Mouse (Mus musculus): Measurements from ENCODE around the gene Hoxb6. TPM values are rescaled to one million over a fixed set of nuclear protein-coding genes. Genes with fewer than 3 reads are reported as not detected.

Gene Hoxb6
- polyA plus RNA-seq, 1 experiment from 2014 or later = not detected

DNA sequence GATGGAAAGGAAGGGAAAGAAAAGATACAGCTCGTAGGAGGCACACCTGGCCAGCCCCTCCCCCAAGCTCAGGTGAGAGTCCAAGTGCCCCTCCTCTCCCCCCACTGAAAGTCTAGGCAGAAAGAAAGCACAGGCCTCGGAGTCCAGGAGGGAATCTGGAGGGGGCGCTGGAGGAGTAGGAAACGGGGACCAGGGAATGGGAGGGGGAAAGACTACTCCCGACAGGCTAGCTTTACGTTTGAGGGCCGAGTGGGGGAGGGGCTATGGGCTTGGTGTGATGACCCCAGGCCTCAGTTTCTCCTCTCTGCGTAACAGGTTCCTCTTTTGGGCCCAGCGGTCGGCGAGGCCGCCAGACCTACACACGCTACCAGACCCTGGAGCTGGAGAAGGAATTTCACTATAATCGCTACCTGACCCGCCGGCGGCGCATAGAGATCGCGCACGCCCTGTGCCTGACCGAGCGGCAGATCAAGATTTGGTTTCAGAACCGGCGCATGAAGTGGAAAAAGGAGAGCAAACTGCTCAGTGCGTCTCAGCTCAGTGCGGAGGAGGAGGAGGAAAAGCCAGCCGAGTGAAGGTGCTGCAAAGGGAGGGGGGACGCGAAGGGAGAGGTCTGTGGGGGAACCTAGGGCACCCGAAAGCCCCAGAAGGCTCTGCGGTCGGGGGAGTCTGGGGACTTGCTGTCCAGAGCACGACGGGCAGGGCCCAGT, 8.2 kb downstream of the Hoxb6 start:
- Histone ChIP-seq H3K4me1 (no peaks in the 10 kb centered on the region), H3K9me3 (no peaks in the 10 kb centered on the region), H3K36me3 (no peaks in the 10 kb centered on the region), H3K9ac (no peak overlapping the region), H3K27me3 (peaks cover 100% of the 10 kb centered on the region), H3K4me2 (replicated peaks) (no peak overlapping the region), H3K4me3 (no peak overlapping the region), H3K27ac (no peak overlapping the region)
- 1% methylated on average over 35 of the region's 35 CpGs for WGBS
- no peak for ATAC-seq (ENCODE audit: insufficient number of reproducible peaks, insufficient read depth, low FRiP score, low TSS enrichment)

DNA sequence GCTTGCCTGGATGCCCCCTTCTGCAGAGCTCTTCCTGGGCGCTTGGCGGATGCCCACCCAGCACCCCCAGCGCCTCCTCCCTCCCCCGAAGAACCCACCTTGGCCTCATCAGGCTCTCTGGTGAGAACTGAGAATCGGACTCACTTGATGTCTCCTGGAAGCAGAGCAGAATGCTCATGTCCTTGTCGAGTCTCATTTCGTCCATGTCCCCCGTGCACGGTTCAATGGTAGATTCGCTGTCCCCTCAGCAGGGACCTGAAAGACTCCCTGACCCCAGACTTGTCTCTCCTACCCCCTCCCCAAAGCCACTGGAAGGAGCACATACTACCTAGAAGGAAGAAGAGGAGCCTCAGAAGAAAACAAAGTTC, 8.8 kb downstream of the Hoxb6 start:
- no peak overlapping the region for H3K9ac ChIP-seq
- no peak overlapping the region for H3K4me2 ChIP-seq (replicated peaks)
- no peaks in the 10 kb centered on the region for H3K4me1 ChIP-seq

DNA sequence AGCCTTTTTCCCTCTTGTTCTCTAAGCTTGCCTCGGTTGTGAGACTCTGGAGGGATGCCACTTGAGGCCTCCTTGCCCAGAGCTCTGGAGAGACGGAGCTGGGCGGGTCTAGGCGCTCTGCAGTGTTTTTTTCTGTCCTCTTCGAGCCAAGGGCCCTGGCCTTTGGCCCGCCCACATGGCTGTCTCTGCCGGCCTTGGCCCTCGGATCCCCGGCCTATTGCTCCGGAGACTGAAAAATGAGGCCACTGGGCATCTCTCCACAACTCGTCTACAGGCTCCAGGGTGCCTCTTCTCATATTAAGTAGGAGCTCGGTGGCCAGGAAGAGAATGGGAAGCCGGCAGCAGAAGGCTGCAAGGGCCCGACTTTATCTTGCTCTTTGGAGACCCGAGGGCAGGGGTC, 9.6 kb downstream of the Hoxb6 start:
- H3K4me1 ChIP-seq = no peaks in the 10 kb centered on the region
- H3K4me3 ChIP-seq = no peak overlapping the region
- no peak for ATAC-seq (ENCODE audit: insufficient number of reproducible peaks, insufficient read depth, low FRiP score, low TSS enrichment)
- WGBS = under 1% methylated on average over 15 of the region's 15 CpGs
- no peak overlapping the region for H3K27ac ChIP-seq
- H3K27me3 ChIP-seq = peaks cover 100% of the 10 kb centered on the region
- no peak overlapping the region for H3K4me2 ChIP-seq (replicated peaks)
- no peak overlapping the region for H3K9ac ChIP-seq
- H3K36me3 ChIP-seq = no peaks in the 10 kb centered on the region
- no peaks in the 10 kb centered on the region for H3K9me3 ChIP-seq

More for the DNA sequence above, 8.8 kb downstream of the Hoxb6 start:
- 1% methylated on average over 10 of the region's 10 CpGs for WGBS
- Histone ChIP-seq H3K4me3 (no peak overlapping the region), H3K27me3 (peaks cover 100% of the 10 kb centered on the region), H3K9me3 (no peaks in the 10 kb centered on the region), H3K27ac (no peak overlapping the region), H3K36me3 (no peaks in the 10 kb centered on the region)
- ATAC-seq (ENCODE audit: insufficient number of reproducible peaks, insufficient read depth, low FRiP score, low TSS enrichment) = no peak

DNA sequence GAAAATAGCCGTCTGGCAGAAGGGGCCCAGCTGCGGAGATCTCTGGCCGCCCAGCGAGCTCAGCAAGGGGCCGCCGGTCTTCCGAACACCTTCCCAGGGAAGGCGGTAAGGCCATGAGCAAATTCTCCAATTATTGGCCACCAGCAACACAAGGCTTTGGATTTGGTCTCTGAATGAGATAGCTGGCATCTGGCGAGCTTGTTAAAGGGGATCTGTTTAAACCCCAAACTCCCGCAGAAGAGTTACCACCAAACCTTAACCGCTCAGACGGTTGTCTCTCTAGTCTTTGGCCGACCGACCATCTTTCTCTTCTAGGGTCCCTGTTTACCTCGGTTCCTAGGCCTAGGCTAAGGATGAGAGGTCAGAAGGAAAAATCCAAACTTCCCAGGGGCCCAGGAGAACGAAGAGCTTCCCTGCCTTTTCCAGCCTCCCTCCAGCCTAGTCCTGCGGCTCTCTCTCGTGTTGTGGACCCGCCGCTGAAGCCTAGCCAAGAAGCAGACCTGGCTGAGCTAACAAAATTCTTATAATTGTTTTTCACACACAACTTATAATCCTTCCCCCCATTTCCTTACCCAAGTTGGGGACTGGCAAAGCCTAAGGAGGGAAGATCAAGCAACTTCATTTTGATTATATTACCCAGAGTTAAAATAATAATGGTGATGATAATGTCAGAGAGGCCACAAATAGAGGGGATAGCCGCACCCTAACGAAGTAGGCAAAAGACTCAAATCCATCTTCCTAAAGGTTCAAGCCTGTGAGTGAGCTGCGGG, 10.3 kb downstream of the Hoxb6 start:
- no peak overlapping the region for H3K4me3 ChIP-seq
- no peaks in the 10 kb centered on the region for H3K9me3 ChIP-seq
- 4% methylated on average over 23 of the region's 23 CpGs for WGBS
- H3K4me2 ChIP-seq (replicated peaks) = no peak overlapping the region
- no peaks in the 10 kb centered on the region for H3K4me1 ChIP-seq
- ATAC-seq (ENCODE audit: insufficient number of reproducible peaks, insufficient read depth, low FRiP score, low TSS enrichment) = no peak
- no peak overlapping the region for H3K9ac ChIP-seq
- no peaks in the 10 kb centered on the region for H3K36me3 ChIP-seq
- no peak overlapping the region for H3K27ac ChIP-seq
- H3K27me3 ChIP-seq = peaks cover 100% of the 10 kb centered on the region

DNA sequence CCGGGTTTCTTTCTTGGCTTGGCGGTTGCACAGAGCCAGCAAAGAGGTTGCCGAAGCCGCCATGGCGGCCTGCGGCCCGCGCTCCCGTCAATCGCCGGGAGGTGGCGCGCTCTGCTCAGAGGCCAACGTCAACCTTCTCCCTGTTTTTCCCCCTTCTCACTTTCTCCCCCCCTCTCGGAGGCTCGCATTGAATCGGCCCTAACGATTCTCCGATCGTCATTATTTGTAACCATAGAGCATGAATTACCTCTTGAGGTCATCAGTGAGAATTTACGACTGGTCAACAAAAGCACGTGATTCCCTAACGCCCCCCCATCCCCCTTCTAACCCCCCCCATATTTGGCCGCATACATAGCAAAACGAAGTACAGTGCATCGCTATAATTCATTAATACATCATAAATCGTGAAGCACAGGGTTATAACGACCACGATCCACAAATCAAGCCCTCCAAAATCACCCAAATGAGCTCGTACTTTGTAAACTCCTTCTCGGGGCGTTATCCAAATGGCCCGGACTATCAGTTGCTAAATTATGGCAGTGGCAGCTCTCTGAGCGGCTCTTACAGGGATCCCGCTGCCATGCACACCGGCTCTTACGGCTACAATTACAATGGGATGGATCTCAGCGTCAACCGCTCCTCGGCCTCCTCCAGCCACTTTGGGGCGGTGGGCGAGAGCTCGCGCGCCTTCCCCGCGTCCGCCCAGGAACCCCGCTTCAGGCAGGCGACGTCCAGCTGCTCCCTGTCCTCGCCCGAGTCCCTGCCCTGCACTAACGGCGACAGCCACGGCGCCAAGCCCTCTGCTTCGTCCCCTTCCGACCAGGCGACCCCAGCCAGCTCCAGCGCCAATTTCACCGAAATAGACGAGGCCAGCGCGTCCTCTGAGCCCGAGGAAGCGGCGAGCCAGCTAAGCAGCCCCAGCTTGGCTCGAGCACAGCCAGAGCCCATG, 11.1 kb downstream of the Hoxb6 start, which contains the start of gene Hoxb5:
Gene Hoxb5 (plus strand): TSS at position 186 of the 949 bp plus-strand sequence.
- Histone ChIP-seq H3K27ac (no peak within 1 kb of the TSS), H3K4me3 (peak within 1 kb of the TSS; percentile 12; the same call in 1 of the 2 replicates), H3K9ac (no peak within 1 kb of the TSS), H3K9me3 (no peaks in the 10 kb centered on the region), H3K36me3 (no peaks in the 10 kb centered on the region), H3K4me1 (no peaks in the 10 kb centered on the region), H3K4me2 (replicated peaks) (peak within 1 kb of the TSS; percentile 23; the same call in 1 of the 2 replicates), H3K27me3 (peaks cover 100% of the 10 kb centered on the region)
- no peak for ATAC-seq (ENCODE audit: insufficient number of reproducible peaks, insufficient read depth, low FRiP score, low TSS enrichment)
- WGBS = 1% methylated on average over 69 of the region's 69 CpGs

DNA sequence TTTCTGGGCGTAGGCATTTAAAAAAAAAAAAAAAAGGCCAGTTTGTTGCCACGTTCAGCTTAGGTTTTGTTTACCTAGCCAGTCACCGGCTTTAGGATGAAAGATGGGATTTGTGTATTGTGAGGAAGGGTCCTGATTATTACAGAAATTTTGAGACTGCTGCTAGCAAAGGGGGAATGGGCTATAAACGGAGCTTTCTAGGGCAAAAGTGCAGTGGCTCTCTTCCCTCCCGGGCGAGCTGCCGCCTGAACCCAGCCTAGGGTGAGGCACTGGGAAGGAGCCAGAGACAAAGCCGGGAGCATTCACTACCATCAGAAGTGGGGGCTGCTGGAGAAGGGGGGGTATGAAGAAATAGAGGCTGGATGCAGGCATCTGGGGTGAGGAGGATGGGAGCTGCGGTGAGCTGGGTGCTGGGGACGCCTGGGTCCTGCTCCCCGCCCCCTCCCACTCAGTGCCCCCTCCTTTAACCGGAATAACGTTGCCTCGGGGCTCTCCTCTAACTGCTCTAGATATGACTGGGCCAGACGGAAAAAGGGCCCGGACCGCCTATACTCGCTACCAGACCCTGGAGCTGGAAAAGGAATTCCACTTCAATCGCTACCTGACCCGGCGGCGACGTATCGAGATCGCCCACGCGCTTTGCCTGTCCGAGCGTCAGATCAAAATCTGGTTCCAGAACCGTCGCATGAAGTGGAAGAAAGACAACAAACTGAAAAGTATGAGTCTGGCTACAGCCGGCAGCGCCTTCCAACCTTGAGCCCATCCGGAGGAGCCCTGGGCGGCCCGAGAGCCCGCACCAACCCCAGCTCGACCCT, 12.3 kb downstream of the Hoxb6 start:
- Histone ChIP-seq H3K27ac (no peak overlapping the region), H3K27me3 (peaks cover 100% of the 10 kb centered on the region), H3K4me1 (no peaks in the 10 kb centered on the region), H3K9me3 (no peaks in the 10 kb centered on the region), H3K9ac (no peak overlapping the region), H3K4me3 (no peak overlapping the region), H3K36me3 (no peaks in the 10 kb centered on the region), H3K4me2 (replicated peaks) (no peak overlapping the region)
- 2% methylated on average over 38 of the region's 38 CpGs for WGBS
- ATAC-seq (ENCODE audit: insufficient number of reproducible peaks, insufficient read depth, low FRiP score, low TSS enrichment) = no peak

DNA sequence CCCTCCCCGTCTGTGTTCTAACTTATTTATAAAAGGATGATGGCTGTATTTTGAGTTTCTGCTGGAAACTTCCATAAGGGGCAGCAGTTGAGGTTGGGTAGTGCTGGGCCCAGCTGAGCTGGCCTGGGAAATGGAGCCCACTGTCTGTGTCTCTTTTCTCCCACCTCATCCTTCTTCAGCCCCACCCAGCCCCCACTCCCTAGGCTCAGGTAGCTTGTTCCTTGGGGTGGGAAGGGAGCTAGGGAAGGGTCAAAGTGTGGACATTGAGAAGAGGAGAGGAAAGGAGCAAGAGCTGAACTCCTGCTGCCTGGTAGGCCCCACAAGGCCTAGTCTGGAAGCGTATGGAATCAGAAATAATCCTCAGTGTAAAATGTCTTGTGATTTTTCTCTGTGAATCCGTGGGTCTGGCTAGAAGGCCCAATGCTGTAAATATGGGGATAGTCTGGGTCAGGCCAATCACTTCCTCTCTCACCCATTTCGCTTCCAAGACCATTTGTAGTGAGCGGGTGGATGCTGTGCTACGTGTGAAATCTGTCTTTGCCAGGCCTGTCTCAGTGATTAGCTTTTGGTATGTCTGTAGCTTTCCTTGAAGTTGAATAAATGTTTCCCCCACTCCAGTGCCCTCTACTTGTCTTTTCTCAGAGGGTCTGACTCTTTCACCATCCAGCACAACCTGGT, 13.4 kb downstream of the Hoxb6 start:
- H3K36me3 ChIP-seq = no peaks in the 10 kb centered on the region
- H3K9me3 ChIP-seq = no peaks in the 10 kb centered on the region
- no peak for ATAC-seq (ENCODE audit: insufficient number of reproducible peaks, insufficient read depth, low FRiP score, low TSS enrichment)
- no peak overlapping the region for H3K4me2 ChIP-seq (replicated peaks)
- H3K27me3 ChIP-seq = peaks cover 100% of the 10 kb centered on the region
- H3K27ac ChIP-seq = no peak overlapping the region
- no peaks in the 10 kb centered on the region for H3K4me1 ChIP-seq
- H3K4me3 ChIP-seq = no peak overlapping the region
- no peak overlapping the region for H3K9ac ChIP-seq
- 16% methylated on average over 6 of the region's 6 CpGs for WGBS

DNA sequence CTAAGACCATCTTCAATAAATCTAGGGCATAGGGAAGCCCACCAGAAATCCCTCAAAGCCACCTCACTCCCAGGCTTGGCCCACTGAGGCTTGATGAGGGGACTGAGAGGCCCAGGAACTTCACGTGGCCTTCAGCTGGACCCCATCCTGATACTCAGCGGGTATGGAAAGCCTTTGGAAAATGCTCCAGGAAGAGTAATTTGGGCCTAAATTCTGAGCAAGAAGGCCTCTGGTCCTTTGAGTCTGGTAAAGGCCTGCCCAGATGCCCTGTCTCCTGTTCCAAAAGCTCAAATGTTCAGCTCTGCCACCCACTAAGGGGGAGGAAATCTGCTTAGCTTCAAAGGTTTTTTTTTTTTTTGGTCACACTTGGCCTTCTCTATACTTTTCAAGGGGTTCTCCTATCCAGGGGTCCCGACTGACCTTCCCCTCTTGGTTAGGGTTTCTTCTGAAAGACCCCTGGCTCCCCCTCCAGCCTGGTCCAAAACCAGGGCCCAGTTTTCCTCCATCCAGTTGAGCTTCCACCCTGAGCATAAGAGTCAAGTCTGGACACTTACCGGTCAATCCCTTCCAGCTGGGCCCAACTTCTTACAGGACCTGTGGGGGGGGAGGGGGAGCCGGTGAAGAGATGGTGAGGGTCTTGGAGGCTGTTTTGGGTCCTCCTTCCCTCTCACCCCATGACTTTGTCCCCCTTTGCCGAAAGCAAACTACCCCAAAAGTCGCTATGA, 14.1 kb downstream of the Hoxb6 start:
- no peak overlapping the region for H3K4me2 ChIP-seq (replicated peaks)
- H3K36me3 ChIP-seq = no peaks in the 10 kb centered on the region
- H3K27ac ChIP-seq = no peak overlapping the region
- no peak overlapping the region for H3K4me3 ChIP-seq
- no peak for ATAC-seq (ENCODE audit: insufficient number of reproducible peaks, insufficient read depth, low FRiP score, low TSS enrichment)
- H3K27me3 ChIP-seq = peaks cover 100% of the 10 kb centered on the region
- 5% methylated on average over 7 of the region's 7 CpGs for WGBS
- H3K9ac ChIP-seq = no peak overlapping the region
- H3K4me1 ChIP-seq = no peaks in the 10 kb centered on the region
- H3K9me3 ChIP-seq = no peaks in the 10 kb centered on the region

DNA sequence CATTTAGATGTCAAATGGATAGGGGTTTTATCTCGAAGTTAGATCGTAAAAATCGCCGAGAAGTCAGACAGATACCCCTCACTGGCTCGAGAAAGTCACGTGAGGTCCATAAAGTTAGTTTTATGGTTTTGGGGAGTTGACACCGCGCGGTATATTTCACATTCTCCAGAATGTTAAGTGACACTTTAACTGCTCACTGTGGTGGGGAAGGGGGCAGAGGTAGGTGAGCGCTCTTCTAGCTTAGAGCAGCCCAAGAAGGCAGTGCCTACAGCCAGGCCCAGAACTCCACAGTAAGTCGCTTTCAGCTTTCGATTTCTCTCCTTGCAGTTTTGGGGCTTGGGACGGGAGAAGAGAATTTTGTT, 14.6 kb downstream of the Hoxb6 start:
- no peak for ATAC-seq (ENCODE audit: insufficient number of reproducible peaks, insufficient read depth, low FRiP score, low TSS enrichment)
- no peaks in the 10 kb centered on the region for H3K4me1 ChIP-seq
- no peak overlapping the region for H3K4me3 ChIP-seq
- no peak overlapping the region for H3K9ac ChIP-seq
- no peaks in the 10 kb centered on the region for H3K36me3 ChIP-seq
- H3K4me2 ChIP-seq (replicated peaks) = no peak overlapping the region
- H3K27ac ChIP-seq = no peak overlapping the region
- H3K9me3 ChIP-seq = no peaks in the 10 kb centered on the region
- 3% methylated on average over 13 of the region's 13 CpGs for WGBS
- peaks cover 100% of the 10 kb centered on the region for H3K27me3 ChIP-seq

DNA sequence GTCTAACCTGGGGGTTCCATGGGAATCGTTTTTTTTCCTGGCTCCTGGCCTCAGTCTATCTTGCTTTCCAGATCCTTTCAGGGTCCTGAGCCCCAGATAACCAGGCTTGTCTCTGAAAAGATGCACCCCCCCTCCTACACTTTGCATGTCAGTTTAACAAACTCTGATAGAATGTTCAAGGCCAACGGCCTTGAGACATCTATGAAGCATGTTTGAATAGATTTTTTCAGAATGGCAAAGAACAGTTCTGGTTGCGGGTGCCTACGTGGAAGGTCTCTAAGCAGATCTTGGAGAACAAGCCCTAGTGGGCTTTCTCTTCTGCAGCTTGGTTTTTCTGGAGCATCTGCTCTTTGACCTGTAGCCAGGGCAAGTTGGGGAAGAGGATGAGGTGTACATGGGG, 16.5 kb downstream of the Hoxb6 start:
- Histone ChIP-seq H3K27ac (no peak overlapping the region), H3K4me3 (no peak overlapping the region), H3K4me2 (replicated peaks) (no peak overlapping the region), H3K36me3 (no peaks in the 10 kb centered on the region), H3K4me1 (no peaks in the 10 kb centered on the region), H3K9ac (no peak overlapping the region), H3K9me3 (no peaks in the 10 kb centered on the region), H3K27me3 (peaks cover 100% of the 10 kb centered on the region)
- 12% methylated on average over 4 of the region's 4 CpGs for WGBS
- ATAC-seq (ENCODE audit: insufficient number of reproducible peaks, insufficient read depth, low FRiP score, low TSS enrichment) = no peak
